Mouse (Mus musculus) kidney, embryonic 14.5 days (tissue): ENCODE data around the gene Dpep1. TPM values are rescaled to one million over a fixed set of nuclear protein-coding genes. Genes with fewer than 3 reads are reported as not detected.
"Not testable (repeated sequence)": the region's sequence is repeated elsewhere in the genome, so short reads cannot be mapped to it uniquely, and the experiment has no call there.

ENCODE experiments used
- ATAC-seq: fragments of 200-750 bp; cut with Nextera tagmentation; 2 replicates; pipeline ENCODE4 v1.8.0; 2017; ENCODE audit warnings: moderate number of reproducible peaks, mild to moderate bottlenecking, moderate TSS enrichment, moderate library complexity; ENCODE audit not compliant: low FRiP score, low TSS enrichment
- H3K27ac ChIP-seq: fragments of 300-500 bp; sonication (generic); 2 replicates; pipeline ENCODE4 v1.5.1; 2014; ENCODE audit warnings: low read depth, mild to moderate bottlenecking, low read length, moderate library complexity, mixed read lengths
- H3K27me3 ChIP-seq: fragments of 300-500 bp; sonication (generic); 2 replicates; pipeline ENCODE4 v1.6.1; 2014; ENCODE audit warnings: mild to moderate bottlenecking, low read length; ENCODE audit not compliant: control insufficient read depth, insufficient read depth
- H3K36me3 ChIP-seq: fragments of 300-500 bp; sonication (generic); 2 replicates; pipeline ENCODE4 v1.6.1; 2014; ENCODE audit warnings: low read length, mixed read lengths; ENCODE audit not compliant: control insufficient read depth, insufficient read depth
- H3K4me1 ChIP-seq: fragments of 300-500 bp; sonication (generic); 2 replicates; pipeline ENCODE4 v1.6.1; 2014; ENCODE audit warnings: low read length, mixed read lengths; ENCODE audit not compliant: control insufficient read depth, insufficient read depth
- H3K4me2 ChIP-seq: fragments of 300-500 bp; sonication (generic); replicated peaks from 2 replicates; pipeline ENCODE4 v1.6.1; 2014; ENCODE audit warnings: low read depth, mild to moderate bottlenecking, low read length
- H3K4me3 ChIP-seq: fragments of 300-500 bp; sonication (generic); 2 replicates; pipeline ENCODE4 v1.5.1; 2014; ENCODE audit warnings: mild to moderate bottlenecking, low read length
- H3K9ac ChIP-seq: fragments of 300-500 bp; sonication (generic); 2 replicates; pipeline ENCODE4 v1.6.1; 2014; ENCODE audit warnings: low read depth, mild to moderate bottlenecking, low read length, moderate library complexity
- H3K9me3 ChIP-seq: fragments of 300-500 bp; sonication (generic); 2 replicates; pipeline ENCODE4 v1.6.1; 2016; ENCODE audit warnings: low read length; ENCODE audit not compliant: control insufficient read depth
- WGBS: fragments of 180-500 bp; shearing (Covaris S2); extraction: QIAGEN DNeasy Blood & Tissue Kit; methylation state at CpG from one replicate; pipeline ENCODE4 v1.1.7; 2014; 5-methylcytosine and 5-hydroxymethylcytosine counted together
- polyA plus RNA-seq: library from polyadenylated mRNA; unstranded; fragments of >200 nt; fragmentation: Nextera tagmentation; extraction: Ambion mirVana; gene quantifications from 2 replicates; pipeline ENCODE4 v1.2.1, GENCODE M21; 2014

The Dpep1 gene
- polyA plus RNA-seq, 1 experiment from 2014 or later: 0.99 TPM

DNA sequence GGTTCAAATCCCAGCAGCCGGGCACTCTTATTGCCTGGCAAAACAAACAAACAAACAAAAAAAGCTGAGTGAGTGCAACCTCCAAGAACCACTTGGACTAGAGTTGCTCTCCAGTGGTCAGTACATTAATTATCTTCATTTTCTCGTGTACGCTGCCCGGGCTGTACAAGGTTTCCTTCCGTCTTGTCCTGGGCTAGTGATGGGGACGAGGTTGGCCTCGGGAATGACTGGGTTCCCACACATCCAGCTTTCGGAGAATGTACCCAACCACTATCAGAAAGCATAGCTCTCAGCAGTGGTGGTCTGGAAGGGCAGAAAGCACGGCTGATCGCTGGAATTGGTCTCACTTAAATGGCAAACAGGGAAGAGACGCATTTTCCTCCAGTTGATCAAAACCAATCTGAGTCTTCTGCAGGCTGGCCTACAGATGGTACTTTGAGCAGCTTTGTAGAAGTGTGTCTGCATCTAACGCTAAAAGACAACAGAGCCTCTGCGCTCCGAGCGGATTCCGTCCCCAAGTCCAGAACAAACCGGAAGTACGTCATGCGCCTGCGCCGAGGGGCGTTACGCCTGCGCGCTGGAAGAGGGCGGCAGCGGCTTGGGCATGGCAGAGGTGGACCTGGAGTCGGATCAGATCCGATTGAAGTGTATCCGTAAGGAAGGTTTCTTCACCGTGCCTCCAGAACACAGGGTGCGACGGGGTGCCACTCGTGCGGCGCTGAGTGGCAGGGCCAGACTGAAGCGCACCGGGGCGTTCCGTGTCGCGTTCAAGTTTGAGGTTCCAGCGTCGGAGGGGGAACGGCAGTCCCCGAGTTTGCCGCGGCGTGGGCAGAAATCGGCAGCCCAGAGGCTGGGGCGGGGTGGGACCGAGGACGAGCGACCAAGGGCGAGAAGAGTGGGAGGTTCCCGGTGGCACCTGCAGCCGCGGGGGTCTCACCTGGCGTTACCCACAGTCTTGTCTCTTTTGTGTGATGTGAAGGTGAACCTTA, 38.5 kb downstream of the Dpep1 start, which contains the start of gene Cdk10:
Cdk10 (plus strand) TSS at position 565 of the 989 bp plus-strand sequence.
- H3K4me1 ChIP-seq: peaks cover 7% of the 10 kb centered on the region; the same call in 1 of the 2 replicates

DNA sequence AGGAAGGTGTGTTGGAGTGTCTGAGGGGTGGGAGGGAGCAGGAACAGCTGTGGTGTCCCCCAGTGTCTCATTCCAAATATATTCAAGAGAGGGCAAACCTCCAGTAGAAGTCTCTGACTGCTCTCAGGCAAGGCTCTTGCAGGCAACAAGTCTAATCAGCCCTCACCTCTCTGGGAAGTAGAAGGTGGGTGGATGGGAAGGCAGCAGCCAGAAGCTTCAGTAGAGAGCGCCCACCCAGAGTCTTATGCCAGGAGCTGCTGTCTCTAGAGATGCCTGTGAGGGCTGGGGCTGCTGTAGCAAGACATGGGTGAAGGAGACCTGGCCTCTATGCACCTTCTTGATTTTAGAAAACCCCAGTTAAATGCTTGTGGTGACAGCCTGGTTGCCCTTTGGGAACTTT, 42.4 kb downstream of the Dpep1 start:
- no peak for ATAC-seq
- H3K36me3 ChIP-seq: peaks cover 15% of the 10 kb centered on the region
- H3K4me3 ChIP-seq: no peak overlapping the region
- no peak overlapping the region for H3K9ac ChIP-seq
- 0 out of 2 replicates have a peak, but pooled peaks cover under 1% of the 10 kb centered on the region for H3K27me3 ChIP-seq
- no peak overlapping the region for H3K27ac ChIP-seq
- no peak overlapping the region for H3K4me2 ChIP-seq
- H3K4me1 ChIP-seq: peaks cover 7% of the 10 kb centered on the region; the same call in 1 of the 2 replicates
- 95% methylated on average over 1 of the region's 1 CpGs for WGBS
- H3K9me3 ChIP-seq: no peaks in the 10 kb centered on the region

More for the DNA sequence above, 38.5 kb downstream of the Dpep1 start, which contains the start of gene Cdk10:
- 2% methylated on average over 59 of the region's 59 CpGs for WGBS
- peak within 1 kb of the TSS; percentile 63 for H3K4me3 ChIP-seq
- peaks cover 15% of the 10 kb centered on the region for H3K36me3 ChIP-seq
- peak within 1 kb of the TSS; percentile 71 for H3K9ac ChIP-seq
- H3K27me3 ChIP-seq: no peaks in the 10 kb centered on the region
- H3K9me3 ChIP-seq: no peaks in the 10 kb centered on the region
- H3K4me2 ChIP-seq: peak within 1 kb of the TSS; percentile 85
- peak; percentile 85 for ATAC-seq
- H3K27ac ChIP-seq: peak within 1 kb of the TSS; percentile 79

DNA sequence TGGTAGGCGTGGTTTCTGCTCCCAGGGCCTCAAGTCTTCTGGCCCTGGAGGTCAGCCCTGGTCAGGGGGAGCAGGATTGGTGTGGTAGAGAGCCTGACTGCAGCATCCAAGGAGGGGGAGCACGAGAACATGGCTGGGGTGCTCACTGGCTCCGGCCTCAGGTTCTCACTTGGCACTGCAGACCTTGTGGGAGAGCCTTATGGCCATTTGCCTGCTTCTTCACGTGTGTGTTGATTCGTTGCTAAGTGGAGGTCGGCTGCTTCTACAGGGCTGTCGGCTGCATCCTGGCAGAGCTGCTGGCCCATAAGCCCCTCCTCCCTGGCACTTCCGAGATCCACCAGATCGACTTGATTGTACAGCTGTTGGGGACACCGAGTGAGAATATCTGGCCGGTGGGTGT, 44.3 kb downstream of the Dpep1 start:
- peaks cover 14% of the 10 kb centered on the region for H3K4me1 ChIP-seq
- not testable (repeated sequence) for H3K4me3 ChIP-seq, H3K9ac ChIP-seq, H3K9me3 ChIP-seq, ATAC-seq, H3K27me3 ChIP-seq, H3K27ac ChIP-seq, H3K4me2 ChIP-seq
- peaks cover 15% of the 10 kb centered on the region for H3K36me3 ChIP-seq
- WGBS: 89% methylated on average over 9 of the region's 11 CpGs

DNA sequence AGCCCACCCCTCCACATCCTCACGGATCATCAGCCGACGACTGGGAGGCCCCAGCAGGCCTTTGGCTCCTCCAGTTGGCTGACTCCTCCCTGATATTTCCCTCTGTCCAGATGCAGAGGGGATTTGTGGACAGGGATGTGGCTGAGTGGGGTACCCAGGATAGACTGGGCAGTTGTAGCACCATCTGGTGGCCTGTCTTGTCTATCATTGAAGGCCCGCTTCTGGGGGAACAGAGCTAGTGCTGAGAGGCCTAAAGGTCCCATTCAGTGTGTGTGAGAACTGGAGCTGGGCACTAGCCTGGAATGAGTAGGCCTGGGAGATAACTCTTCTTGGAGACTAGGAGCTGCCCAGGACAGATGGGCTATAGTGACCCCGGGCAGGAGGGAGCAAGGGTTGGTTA, 45.7 kb downstream of the Dpep1 start:
- no peak overlapping the region for H3K9ac ChIP-seq
- 39% methylated on average over 5 of the region's 5 CpGs for WGBS
- no peaks in the 10 kb centered on the region for H3K9me3 ChIP-seq
- H3K27me3 ChIP-seq: peaks cover 13% of the 10 kb centered on the region
- H3K27ac ChIP-seq: no peak overlapping the region
- peaks cover 15% of the 10 kb centered on the region for H3K36me3 ChIP-seq
- ATAC-seq: no peak
- H3K4me2 ChIP-seq: no peak overlapping the region
- peaks cover 13% of the 10 kb centered on the region for H3K4me1 ChIP-seq
- no peak overlapping the region for H3K4me3 ChIP-seq

DNA sequence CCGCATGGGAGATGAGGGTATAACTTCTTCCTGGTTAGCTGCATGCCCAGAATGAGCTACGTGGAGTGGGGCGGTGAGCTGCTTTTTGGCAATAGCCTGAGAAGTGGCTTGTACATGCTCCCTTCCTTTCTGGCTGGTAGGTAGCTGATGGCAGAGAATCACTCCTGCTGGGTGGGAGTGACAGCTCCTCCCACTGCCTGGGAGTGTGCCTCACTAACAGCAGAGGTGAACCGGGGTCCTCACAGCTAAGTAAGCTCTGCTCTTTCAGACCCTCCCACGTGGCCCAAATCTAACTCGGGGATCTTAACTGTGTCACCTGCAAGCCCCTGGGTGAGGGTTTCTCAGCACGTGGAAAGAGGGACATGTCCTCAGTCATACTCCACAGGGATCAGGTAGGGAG, 46.5 kb downstream of the Dpep1 start:
- Histone ChIP-seq H3K27ac (no peak overlapping the region), H3K4me3 (no peak overlapping the region), H3K27me3 (peaks cover 13% of the 10 kb centered on the region), H3K4me2 (no peak overlapping the region), H3K9me3 (no peaks in the 10 kb centered on the region), H3K4me1 (peaks cover 13% of the 10 kb centered on the region), H3K36me3 (peaks cover 10% of the 10 kb centered on the region; the same call in 1 of the 2 replicates), H3K9ac (no peak overlapping the region)
- no peak for ATAC-seq
- 17% methylated on average over 7 of the region's 7 CpGs for WGBS

DNA sequence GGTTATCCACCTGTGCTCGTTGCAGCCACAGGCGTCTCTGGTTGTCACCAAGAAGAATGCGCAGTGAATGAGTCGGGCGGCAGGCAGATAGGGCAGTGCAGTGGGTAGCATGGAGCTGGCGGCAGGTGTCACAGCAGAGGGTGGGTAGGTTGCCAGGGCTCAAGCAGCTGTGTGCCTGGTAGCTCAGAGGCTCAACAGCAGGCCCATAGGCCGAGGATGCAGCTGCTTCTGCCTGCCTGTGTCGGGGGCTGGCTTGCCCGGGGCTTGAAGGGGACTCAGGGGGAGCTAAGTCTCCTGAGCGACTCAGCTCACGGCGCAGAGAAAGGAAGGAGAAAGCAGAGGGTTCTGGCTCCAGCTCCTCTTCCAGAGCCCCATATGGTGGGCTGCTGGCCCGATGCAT, 47.3 kb downstream of the Dpep1 start:
- H3K9ac ChIP-seq: 0 out of 2 replicates have a peak overlapping the region, but pooled peaks have one; percentile 1
- no peak overlapping the region for H3K4me2 ChIP-seq
- H3K4me1 ChIP-seq: peaks cover 13% of the 10 kb centered on the region
- 64% methylated on average over 13 of the region's 13 CpGs for WGBS
- no peak overlapping the region for H3K27ac ChIP-seq
- no peaks in the 10 kb centered on the region for H3K9me3 ChIP-seq
- H3K36me3 ChIP-seq: peaks cover 7% of the 10 kb centered on the region; the same call in 1 of the 2 replicates
- peaks cover 13% of the 10 kb centered on the region for H3K27me3 ChIP-seq
- no peak overlapping the region for H3K4me3 ChIP-seq
- no peak for ATAC-seq

DNA sequence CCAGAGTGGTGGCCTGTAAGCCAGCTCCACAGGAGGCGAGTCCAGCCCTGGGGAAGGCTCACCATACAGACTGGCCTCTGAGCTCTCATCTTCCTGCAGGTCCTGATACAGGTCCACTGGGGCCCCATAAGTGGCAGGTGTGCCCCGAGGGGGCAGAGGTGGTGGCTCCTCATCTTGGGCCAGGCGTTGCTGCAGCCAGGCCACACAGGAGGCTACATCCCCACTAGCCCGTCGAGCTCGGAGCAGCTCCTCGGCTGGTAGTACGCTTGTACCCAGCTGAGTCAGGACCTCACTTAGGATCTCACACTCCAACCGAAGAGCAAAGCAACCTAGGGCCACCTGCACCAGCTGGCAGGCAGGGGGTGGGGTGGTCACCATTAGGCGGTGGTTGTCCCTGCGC, 47.7 kb downstream of the Dpep1 start:
- Histone ChIP-seq H3K36me3 (peaks cover 4% of the 10 kb centered on the region; the same call in 1 of the 2 replicates), H3K27ac (no peak overlapping the region), H3K4me2 (no peak overlapping the region), H3K4me3 (no peak overlapping the region), H3K27me3 (peaks cover 13% of the 10 kb centered on the region), H3K9ac (no peak overlapping the region), H3K4me1 (peaks cover 13% of the 10 kb centered on the region), H3K9me3 (no peaks in the 10 kb centered on the region)
- no peak for ATAC-seq
- 76% methylated on average over 11 of the region's 11 CpGs for WGBS

DNA sequence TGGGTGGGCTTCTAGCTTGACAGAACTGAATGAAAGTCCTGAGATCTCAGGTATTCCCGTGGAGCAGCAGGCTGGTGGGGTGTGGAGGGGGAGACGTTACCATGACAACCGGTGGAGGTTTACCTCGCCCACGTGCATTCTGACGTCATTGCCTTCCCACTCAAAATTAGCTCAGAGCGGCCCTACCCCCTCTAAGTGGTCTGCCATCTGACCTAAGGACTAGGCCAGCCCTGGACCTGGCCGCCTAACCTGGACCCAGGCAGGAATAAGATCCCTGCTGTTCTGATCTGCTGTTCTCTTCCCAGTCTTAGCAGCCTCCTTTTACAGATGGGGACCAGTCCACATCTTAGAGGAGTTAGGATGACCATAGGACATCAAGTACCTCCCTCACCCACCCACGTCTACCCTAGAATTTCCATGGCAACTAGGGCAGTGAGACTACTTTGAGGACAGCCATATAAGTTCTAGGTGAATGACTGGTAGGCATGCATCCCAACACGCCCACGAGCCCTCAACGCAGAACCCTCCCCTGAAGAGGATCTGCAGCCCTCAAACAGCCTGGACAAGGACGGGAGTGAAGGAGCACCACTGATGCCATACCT, 49.0 kb downstream of the Dpep1 start:
- H3K9ac ChIP-seq: peak overlapping the region; percentile 46; the same call in 1 of the 2 replicates
- H3K4me2 ChIP-seq: peak overlapping the region; percentile 93
- WGBS: 19% methylated on average over 13 of the region's 13 CpGs
- H3K36me3 ChIP-seq: no peaks in the 10 kb centered on the region
- ATAC-seq: 0 out of 2 replicates have a peak, but pooled peaks have one; percentile 6
- H3K9me3 ChIP-seq: no peaks in the 10 kb centered on the region
- peaks cover 13% of the 10 kb centered on the region for H3K27me3 ChIP-seq
- H3K4me3 ChIP-seq: peak overlapping the region; percentile 59
- H3K4me1 ChIP-seq: peaks cover 13% of the 10 kb centered on the region
- H3K27ac ChIP-seq: no peak overlapping the region
